Mouse (Mus musculus) midbrain, embryonic 10.5 days (tissue): ENCODE measurements around the gene Sp100. TPM values are rescaled to one million over a fixed set of nuclear protein-coding genes. Genes with fewer than 3 reads are reported as not detected.

ENCODE experiments used
- DNase-seq: peaks from one replicate; pipeline ENCODE4 v3.0.0-alpha.2; 2017; ENCODE audit warnings: low spot score
- H3K27ac ChIP-seq: fragments of 300-500 bp; sonication (generic); replicated peaks from 2 replicates; pipeline ENCODE4 v1.5.1; 2016; ENCODE audit warnings: mild to moderate bottlenecking
- H3K27me3 ChIP-seq: fragments of 300-500 bp; sonication (generic); 2 replicates; pipeline ENCODE4 v1.6.1; 2016; ENCODE audit warnings: low read depth, mild to moderate bottlenecking; ENCODE audit not compliant: poor library complexity, severe bottlenecking
- H3K36me3 ChIP-seq: fragments of 300-500 bp; sonication (generic); 2 replicates; pipeline ENCODE4 v1.6.1; 2016; ENCODE audit warnings: mild to moderate bottlenecking, moderate library complexity
- H3K4me1 ChIP-seq: fragments of 300-500 bp; sonication (generic); 2 replicates; pipeline ENCODE4 v1.6.1; 2016
- H3K4me3 ChIP-seq: fragments of 300-500 bp; sonication (generic); 2 replicates; pipeline ENCODE4 v1.5.1; 2016; ENCODE audit warnings: mild to moderate bottlenecking, moderate library complexity
- H3K9me3 ChIP-seq: fragments of 300-500 bp; sonication (generic); replicated peaks from 2 replicates; pipeline ENCODE4 v1.6.1; 2016; ENCODE audit warnings: mild to moderate bottlenecking
- WGBS: fragments of 180-500 bp; shearing (Covaris S2); methylation state at CpG from one replicate; pipeline ENCODE4 v1.1.7; 2016; 5-methylcytosine and 5-hydroxymethylcytosine counted together
- polyA plus RNA-seq: library from polyadenylated mRNA; unstranded; fragments of >200 nt; fragmentation: Nextera tagmentation; extraction: Ambion mirVana; gene quantifications from 2 replicates; pipeline ENCODE4 v1.2.1, GENCODE M21; 2016

Sp100 gene
- polyA plus RNA-seq, 1 experiment from 2014 or later = 0.39 TPM

DNA sequence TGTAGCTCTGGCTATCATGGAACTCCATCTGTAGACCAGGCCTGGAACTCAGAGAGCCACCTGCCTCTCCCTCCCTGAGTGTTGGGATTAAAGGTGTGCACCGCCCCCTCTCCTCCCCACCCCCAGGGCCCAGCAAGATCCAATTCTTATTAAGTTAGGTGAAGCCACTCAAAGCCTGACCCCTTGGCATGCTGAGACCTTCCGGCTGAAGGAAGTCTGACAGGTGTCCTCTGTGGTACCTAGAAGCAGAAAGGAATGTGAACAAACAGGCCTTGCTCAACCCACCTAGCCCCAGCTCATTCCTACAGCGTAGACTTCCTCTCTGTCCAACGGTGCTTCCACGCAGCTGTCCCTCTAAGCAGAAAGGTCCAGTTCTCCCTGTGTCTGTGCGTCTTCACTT, 91.1 kb downstream of the Sp100 start:
- Histone ChIP-seq H3K27ac (peak overlapping the region; percentile 23; the same call in 1 of the 2 replicates), H3K4me1 (peaks cover 27% of the 10 kb centered on the region), H3K4me3 (no peak overlapping the region), H3K36me3 (no peaks in the 10 kb centered on the region), H3K9me3 (no peaks in the 10 kb centered on the region), H3K27me3 (0 out of 2 replicates have a peak, but pooled peaks cover 3% of the 10 kb centered on the region)
- 77% methylated on average over 6 of the region's 6 CpGs for WGBS
- no peak for DNase-seq

DNA sequence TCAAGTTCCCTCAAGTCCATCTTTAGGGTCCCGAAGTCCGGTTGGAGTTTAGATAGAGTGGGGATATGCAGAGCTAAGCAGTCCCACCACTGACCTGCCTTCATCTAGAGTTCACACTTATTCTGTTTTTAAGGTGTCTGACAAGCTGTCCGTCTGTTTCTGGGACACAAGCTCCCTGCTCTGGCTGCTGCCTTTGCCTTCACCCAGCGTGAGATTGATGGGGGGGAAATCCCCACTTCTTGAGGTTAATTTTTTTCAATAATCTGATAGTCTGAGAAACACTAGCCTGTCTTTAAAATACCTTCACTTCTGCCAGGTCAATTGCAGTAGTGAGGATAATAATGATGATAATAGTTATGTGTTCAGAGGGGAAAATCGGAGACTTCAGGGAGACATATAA, 92.5 kb downstream of the Sp100 start:
- Histone ChIP-seq H3K36me3 (no peaks in the 10 kb centered on the region), H3K9me3 (no peaks in the 10 kb centered on the region), H3K27me3 (0 out of 2 replicates have a peak, but pooled peaks cover 3% of the 10 kb centered on the region), H3K4me3 (no peak overlapping the region), H3K27ac (peak overlapping the region; percentile 71), H3K4me1 (peaks cover 22% of the 10 kb centered on the region)
- WGBS = 60% methylated on average over 5 of the region's 5 CpGs
- no peak for DNase-seq

DNA sequence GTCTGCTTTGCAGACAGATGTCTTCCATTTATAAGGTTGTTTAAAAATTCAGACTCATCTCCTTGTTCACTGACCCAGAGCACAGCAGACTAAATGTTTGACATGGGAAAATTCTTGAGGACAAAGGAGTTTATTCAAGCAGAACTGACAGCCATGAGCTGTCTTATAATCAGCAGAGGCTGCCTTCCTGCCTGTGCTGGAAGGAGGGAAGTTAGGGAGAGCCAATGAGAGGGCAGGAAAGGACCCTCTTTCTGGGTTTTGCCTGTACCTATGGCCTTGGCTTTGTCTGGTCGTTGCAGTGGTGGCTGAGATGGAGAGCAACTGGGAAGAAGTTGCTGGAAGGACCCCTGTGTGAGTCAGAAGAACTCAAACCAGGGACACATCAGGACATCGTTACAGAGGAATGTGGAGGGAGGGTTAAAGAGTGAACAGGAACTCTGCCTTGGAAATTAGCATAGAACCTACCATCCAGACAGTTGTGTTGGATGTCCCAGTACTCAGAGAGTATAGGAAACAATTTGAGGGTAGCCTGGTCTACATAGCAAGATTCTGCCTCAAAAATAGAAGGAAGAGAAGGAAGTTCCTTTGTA, 93.2 kb downstream of the Sp100 start:
- Histone ChIP-seq H3K4me3 (no peak overlapping the region), H3K36me3 (no peaks in the 10 kb centered on the region), H3K27me3 (0 out of 2 replicates have a peak, but pooled peaks cover 3% of the 10 kb centered on the region), H3K4me1 (peaks cover 22% of the 10 kb centered on the region), H3K9me3 (no peaks in the 10 kb centered on the region), H3K27ac (peak overlapping the region; percentile 67)
- WGBS = 12% methylated on average over 2 of the region's 2 CpGs
- DNase-seq = peak; percentile 49

DNA sequence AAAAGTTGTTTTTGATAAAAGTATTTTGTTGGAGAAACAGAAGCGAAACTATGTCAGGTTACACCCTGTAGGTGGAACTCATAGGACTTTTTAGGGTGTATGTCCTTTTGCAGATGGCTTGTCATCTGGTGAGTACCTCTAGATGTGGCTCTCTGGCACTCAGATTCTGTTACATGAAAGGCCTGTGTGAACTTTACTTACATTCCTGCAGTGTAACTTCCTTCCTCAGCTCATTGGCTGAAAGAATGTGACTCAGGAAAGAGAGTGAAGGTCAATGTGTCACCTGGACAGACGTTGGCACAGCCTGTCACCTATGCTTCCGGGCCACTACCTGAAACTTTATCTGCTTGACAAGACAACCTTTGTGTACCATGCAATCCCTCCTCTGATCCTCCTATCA, 94.8 kb downstream of the Sp100 start:
- H3K27ac ChIP-seq = no peak overlapping the region
- no peaks in the 10 kb centered on the region for H3K36me3 ChIP-seq
- no peaks in the 10 kb centered on the region for H3K9me3 ChIP-seq
- 87% methylated on average over 3 of the region's 3 CpGs for WGBS
- H3K4me1 ChIP-seq = peaks cover 22% of the 10 kb centered on the region
- 0 out of 2 replicates have a peak, but pooled peaks cover 3% of the 10 kb centered on the region for H3K27me3 ChIP-seq
- H3K4me3 ChIP-seq = no peak overlapping the region
- no peak for DNase-seq

DNA sequence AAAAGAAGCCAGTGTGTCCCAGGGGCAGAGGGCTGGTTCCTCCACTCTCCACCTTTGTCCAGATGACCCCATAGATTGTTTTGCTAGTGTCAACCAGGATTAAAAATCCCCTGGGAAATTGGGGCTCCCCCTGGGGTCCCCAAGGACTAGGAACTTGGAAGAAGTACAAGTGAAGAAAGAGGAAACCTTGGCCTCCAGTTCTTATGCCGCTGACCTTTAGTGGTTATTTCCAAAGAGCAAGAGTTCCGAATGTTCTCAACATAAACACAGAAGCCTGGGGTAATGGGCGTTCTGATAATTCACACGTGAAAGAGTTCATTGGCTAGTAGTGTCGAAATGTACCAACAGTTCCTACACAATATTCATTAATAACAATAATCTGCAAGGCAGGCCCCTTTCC, 96.7 kb downstream of the Sp100 start:
- Histone ChIP-seq H3K9me3 (no peaks in the 10 kb centered on the region), H3K4me3 (no peak overlapping the region), H3K27ac (no peak overlapping the region), H3K4me1 (peaks cover 25% of the 10 kb centered on the region), H3K36me3 (no peaks in the 10 kb centered on the region), H3K27me3 (0 out of 2 replicates have a peak, but pooled peaks cover 3% of the 10 kb centered on the region)
- no peak for DNase-seq
- WGBS = 91% methylated on average over 5 of the region's 5 CpGs

DNA sequence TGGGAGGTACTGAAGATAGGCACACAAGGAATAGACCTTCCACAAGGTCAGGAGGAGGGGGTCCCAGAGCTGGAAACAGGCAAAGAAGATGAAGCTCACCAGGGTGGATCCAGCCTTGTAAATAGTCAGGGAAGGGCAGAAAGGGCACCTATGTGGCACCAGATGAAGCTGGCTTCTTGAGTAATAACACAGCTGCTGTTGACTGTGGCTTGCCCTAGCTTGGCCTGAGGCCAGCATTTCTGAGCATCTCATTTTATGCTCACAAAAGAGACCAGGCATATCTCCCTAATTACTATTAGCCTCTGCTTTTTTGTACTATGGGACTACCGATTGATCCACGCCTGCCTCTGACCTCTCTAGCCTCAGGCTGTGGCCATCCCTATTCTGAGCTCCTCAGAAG, 100.0 kb downstream of the Sp100 start:
- DNase-seq = no peak
- H3K9me3 ChIP-seq = no peaks in the 10 kb centered on the region
- peaks cover 16% of the 10 kb centered on the region for H3K4me1 ChIP-seq
- no peak overlapping the region for H3K4me3 ChIP-seq
- 0 out of 2 replicates have a peak, but pooled peaks cover 3% of the 10 kb centered on the region for H3K27me3 ChIP-seq
- H3K36me3 ChIP-seq = no peaks in the 10 kb centered on the region
- WGBS = 82% methylated on average over 2 of the region's 2 CpGs
- H3K27ac ChIP-seq = no peak overlapping the region

DNA sequence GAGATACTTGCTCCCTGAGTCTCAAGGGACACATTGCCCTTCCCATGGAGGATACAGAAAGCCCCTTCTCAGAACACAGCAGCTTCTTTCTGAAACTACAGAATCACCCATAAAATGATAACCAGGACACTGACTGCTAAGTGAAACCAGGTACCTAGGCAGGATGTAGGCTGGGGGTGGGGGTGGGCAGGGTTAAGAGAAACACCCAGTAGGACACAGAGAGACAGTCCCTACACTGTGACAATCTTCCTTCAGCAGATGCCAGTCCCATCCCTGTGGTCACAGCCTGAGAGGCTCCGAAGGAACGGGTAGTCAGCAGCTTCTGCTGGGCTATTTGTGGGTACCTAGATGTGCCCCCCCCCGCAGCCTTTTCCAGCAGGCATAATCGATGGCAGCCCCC, 100.9 kb downstream of the Sp100 start:
- Histone ChIP-seq H3K27me3 (no peaks in the 10 kb centered on the region), H3K4me3 (no peak overlapping the region), H3K36me3 (no peaks in the 10 kb centered on the region), H3K4me1 (peaks cover 16% of the 10 kb centered on the region), H3K9me3 (no peaks in the 10 kb centered on the region), H3K27ac (0 out of 2 replicates have a peak overlapping the region, but pooled peaks have one; percentile 65)
- DNase-seq = no peak
- 85% methylated on average over 4 of the region's 4 CpGs for WGBS

DNA sequence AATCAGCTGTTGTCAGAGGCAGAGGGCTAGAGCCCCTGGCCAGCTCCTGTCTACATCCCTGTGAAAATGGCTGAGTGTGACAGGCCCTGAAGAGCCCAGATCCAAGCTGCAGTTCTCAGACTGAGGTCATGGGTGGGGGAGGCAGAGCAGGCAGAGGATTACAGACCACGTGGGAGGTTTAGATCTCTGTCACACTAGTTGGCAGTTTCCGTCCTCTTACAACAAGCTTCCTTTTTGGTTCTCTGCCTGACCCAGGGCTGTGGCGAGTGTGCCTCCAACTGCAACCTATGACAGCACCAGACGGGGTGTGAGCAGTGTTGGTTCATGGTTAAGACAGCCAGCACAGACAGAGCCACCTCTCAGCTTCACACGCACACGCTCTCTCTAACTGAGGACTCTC, 101.7 kb downstream of the Sp100 start:
- H3K27ac ChIP-seq = peak overlapping the region; percentile 65
- H3K9me3 ChIP-seq = no peaks in the 10 kb centered on the region
- no peak overlapping the region for H3K4me3 ChIP-seq
- H3K4me1 ChIP-seq = peaks cover 16% of the 10 kb centered on the region
- DNase-seq = peak; percentile 28
- no peaks in the 10 kb centered on the region for H3K27me3 ChIP-seq
- WGBS = 53% methylated on average over 6 of the region's 6 CpGs
- H3K36me3 ChIP-seq = no peaks in the 10 kb centered on the region

DNA sequence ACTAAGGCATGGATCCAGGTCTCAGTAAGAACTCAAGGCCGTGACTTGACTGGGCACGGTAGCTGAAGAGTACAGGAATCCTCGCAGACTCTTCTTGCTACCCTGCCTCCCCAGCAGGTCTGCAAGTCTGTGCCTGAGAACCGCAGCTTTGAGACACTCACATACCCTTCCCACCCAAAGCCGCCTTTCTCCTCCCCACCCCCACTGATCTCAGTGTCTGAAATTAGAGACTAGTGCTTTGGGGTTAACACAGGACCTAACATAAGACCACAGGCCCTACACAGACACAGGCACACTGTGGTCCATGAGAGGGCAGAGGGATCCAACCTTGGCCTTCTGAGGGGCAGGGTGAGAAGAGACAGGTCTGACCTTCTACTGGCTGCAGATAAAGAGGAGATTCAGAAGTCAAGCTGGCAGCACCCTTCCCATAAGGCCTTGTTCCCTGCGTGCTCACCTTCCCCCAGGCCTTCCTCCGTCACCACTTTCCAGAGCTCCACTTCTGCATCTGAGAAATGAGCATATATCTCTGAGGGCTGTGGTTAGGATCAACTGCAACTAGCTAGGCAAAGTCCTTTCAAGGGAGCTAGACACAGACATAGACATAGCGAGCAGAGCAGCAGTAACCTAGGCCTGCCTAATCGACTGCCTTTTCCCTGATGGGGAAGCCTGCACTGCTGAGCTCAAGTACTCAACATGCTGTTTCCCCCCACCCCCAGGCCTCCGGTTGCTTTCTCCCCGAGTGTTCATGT, 102.3 kb downstream of the Sp100 start:
- Histone ChIP-seq H3K36me3 (no peaks in the 10 kb centered on the region), H3K4me3 (no peak overlapping the region), H3K9me3 (no peaks in the 10 kb centered on the region), H3K4me1 (peaks cover 16% of the 10 kb centered on the region), H3K27ac (peak overlapping the region; percentile 65), H3K27me3 (no peaks in the 10 kb centered on the region)
- no peak for DNase-seq
- 82% methylated on average over 11 of the region's 11 CpGs for WGBS

DNA sequence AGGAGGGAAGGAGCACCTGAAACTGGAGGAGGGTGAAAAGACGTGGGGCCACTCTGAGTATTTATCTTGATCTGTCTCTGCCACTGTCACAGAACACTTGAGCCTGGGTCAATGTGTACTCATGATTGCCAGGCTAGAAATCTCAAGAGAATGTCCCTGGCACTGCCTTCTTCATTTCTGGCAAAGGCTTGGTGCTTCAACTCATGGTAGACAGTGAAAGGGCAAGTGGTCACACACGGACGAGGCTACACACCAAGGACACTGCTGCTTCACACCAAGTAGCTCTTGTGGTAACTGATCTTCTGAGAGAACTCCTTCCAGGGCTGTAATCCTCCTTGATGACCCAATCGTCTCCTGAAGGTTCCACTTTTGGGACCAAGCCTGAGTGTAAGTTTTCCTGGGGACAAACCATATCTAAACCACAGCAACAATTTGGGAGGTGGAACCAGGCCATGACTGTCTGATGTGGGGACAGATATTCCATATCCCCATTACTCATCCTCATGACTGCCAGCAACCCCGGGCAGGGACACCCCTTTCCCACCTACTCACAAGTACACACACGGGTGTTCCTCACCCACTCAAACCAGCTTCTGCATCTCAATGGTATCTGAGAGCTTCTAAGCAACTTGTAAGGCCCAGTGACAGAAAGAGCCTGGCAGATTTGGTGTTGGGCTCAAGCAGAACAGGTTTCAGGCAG, 107.9 kb downstream of the Sp100 start:
- Histone ChIP-seq H3K27ac (no peak overlapping the region), H3K9me3 (no peaks in the 10 kb centered on the region), H3K36me3 (no peaks in the 10 kb centered on the region), H3K4me1 (peaks cover 10% of the 10 kb centered on the region), H3K4me3 (no peak overlapping the region), H3K27me3 (no peaks in the 10 kb centered on the region)
- no peak for DNase-seq
- 81% methylated on average over 6 of the region's 6 CpGs for WGBS

DNA sequence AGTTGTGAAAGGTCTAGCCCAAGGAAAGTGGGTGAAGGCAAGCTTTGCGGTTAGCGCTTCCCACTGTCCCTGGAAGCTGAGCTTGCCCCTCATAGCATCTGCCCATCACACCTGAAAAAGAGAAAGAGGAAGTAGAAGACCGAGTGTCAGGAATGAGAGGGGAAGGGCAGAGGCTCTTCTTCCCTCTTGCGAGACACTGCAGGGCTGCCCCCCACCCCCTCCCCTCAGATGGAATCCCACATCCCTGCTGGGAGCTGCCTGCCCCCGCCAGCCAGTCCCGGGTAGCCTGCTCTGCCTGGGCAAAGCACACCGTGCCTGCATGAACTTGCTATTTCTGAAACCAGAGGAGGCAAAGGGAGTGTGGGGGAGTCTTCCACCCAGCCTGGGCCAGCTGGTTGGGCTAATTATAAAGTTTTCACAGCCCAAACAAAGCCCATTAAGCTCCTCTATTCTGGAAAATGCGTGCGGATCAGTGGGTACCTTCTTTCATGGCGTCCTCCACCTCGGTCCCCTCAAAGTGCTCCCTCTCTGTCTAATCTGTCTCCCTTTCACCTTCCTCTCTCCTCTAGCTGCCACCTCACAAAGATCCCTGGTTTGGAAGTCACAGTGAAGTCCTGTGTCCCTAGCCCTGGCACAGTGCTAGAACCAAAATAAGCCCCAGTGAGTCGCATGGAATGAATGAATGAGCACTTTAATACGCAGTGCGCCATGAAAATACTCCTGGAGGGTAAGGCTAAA, 108.6 kb downstream of the Sp100 start:
- H3K4me3 ChIP-seq = no peak overlapping the region
- DNase-seq = no peak
- no peaks in the 10 kb centered on the region for H3K9me3 ChIP-seq
- 29% methylated on average over 14 of the region's 14 CpGs for WGBS
- no peaks in the 10 kb centered on the region for H3K36me3 ChIP-seq
- H3K27me3 ChIP-seq = no peaks in the 10 kb centered on the region
- peak overlapping the region; percentile 64 for H3K27ac ChIP-seq
- peaks cover 10% of the 10 kb centered on the region for H3K4me1 ChIP-seq

DNA sequence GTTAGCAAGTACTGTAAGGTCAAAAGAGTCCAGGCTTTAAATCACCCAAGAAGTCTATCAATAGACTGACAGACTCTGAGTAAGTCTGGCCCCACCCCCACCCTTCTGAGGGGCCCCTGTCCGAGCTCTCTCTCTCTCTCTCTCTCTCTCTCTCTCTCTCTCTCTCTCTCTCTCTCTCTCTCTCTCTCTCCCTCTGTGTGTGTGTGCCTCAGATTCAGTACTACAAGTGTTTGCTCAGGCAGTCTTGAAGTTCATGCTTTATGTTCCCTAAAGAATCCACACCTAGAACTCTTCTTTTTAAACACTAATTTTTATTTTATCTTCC, 109.1 kb downstream of the Sp100 start:
- H3K27ac ChIP-seq = 0 out of 2 replicates have a peak overlapping the region, but pooled peaks have one; percentile 64

More for the DNA sequence above, 109.1 kb downstream of the Sp100 start:
- Histone ChIP-seq H3K4me3 (no peak overlapping the region), H3K27me3 (no peaks in the 10 kb centered on the region), H3K9me3 (no peaks in the 10 kb centered on the region), H3K36me3 (no peaks in the 10 kb centered on the region), H3K4me1 (peaks cover 10% of the 10 kb centered on the region)
- 0% methylated on average over 1 of the region's 1 CpGs for WGBS
- DNase-seq = no peak
